Mouse (Mus musculus) myocyte (in vitro differentiated cells): ENCODE results near the gene Fat3. TPM values are rescaled to one million over a fixed set of nuclear protein-coding genes. Genes with fewer than 3 reads are reported as not detected.

ENCODE experiments used
- H3K27me3 ChIP-seq: one replicate; pipeline ENCODE4 v1.6.1; 2011; ENCODE audit not compliant: control insufficient read depth, insufficient read depth, insufficient read length
- H3K36me3 ChIP-seq: one replicate; pipeline ENCODE4 v1.6.1; 2011; ENCODE audit not compliant: control insufficient read depth, insufficient read depth
- H3K4me2 ChIP-seq: one replicate; pipeline ENCODE4 v1.6.1; 2011; ENCODE audit warnings: low read depth, control low read depth
- H3K4me3 ChIP-seq: one replicate; pipeline ENCODE4 v1.5.1; 2011; ENCODE audit warnings: mild to moderate bottlenecking, control low read depth, moderate library complexity
- H3K79me2 ChIP-seq: one replicate; pipeline ENCODE4 v1.6.1; 2011; ENCODE audit not compliant: control insufficient read depth, insufficient read depth
- H3ac ChIP-seq: one replicate; pipeline ENCODE4 v1.6.1; 2011; ENCODE audit not compliant: control insufficient read depth, insufficient read length
- CEBPB ChIP-seq: IDR thresholded peaks from 2 replicates; pipeline ENCODE4 v1.6.1; 2011; ENCODE audit warnings: mild to moderate bottlenecking, moderate library complexity; ENCODE audit not compliant: poor library complexity, insufficient read depth, severe bottlenecking
- E2F4 ChIP-seq: IDR thresholded peaks from one replicate; pipeline ENCODE4 v1.6.1; 2011; ENCODE audit warnings: mild to moderate bottlenecking, control low read depth, moderate library complexity; ENCODE audit not compliant: insufficient read depth
- MAX ChIP-seq: IDR thresholded peaks from one replicate; pipeline ENCODE4 v1.6.1; 2011; ENCODE audit warnings: low read depth, mild to moderate bottlenecking, control low read depth
- MYOD1 ChIP-seq, 3 experiments: IDR thresholded peaks; one replicate each; pipeline ENCODE4 v1.6.1; 2011; ENCODE audit warnings: control low read depth in 2 of 3, low read depth in 2 of 3, mild to moderate bottlenecking in 2 of 3, moderate library complexity in 1 of 3; ENCODE audit not compliant: insufficient read length in 2 of 3, control insufficient read depth in 1 of 3
- MYOG ChIP-seq, 3 experiments: IDR thresholded peaks; one replicate each; pipeline ENCODE4 v1.6.1; 2011; ENCODE audit warnings: control low read depth in 2 of 3, low read depth in 2 of 3, mild to moderate bottlenecking in 2 of 3; ENCODE audit not compliant: insufficient read length in 2 of 3, control insufficient read depth in 1 of 3, insufficient read depth in 1 of 3
- POLR2A ChIP-seq: IDR thresholded peaks from one replicate; pipeline ENCODE4 v1.6.1; 2011; ENCODE audit warnings: low read depth, mild to moderate bottlenecking, control low read depth, moderate library complexity; ENCODE audit not compliant: insufficient read length
- POLR2AphosphoS2 ChIP-seq: IDR thresholded peaks from one replicate; pipeline ENCODE4 v1.6.1; 2011; ENCODE audit warnings: low read depth, control low read depth; ENCODE audit not compliant: insufficient read length
- REST ChIP-seq: IDR thresholded peaks from one replicate; pipeline ENCODE4 v1.6.1; 2011; ENCODE audit warnings: mild to moderate bottlenecking, control low read depth, moderate library complexity; ENCODE audit not compliant: insufficient read depth, insufficient read length
- SRF ChIP-seq: IDR thresholded peaks from one replicate; pipeline ENCODE4 v1.6.1; 2011; ENCODE audit warnings: low read depth; ENCODE audit not compliant: control insufficient read depth, insufficient read length
- TCF12 ChIP-seq: IDR thresholded peaks from one replicate; pipeline ENCODE4 v1.6.1; 2011; ENCODE audit warnings: mild to moderate bottlenecking, control low read depth; ENCODE audit not compliant: poor library complexity, insufficient read depth, severe bottlenecking
- TCF3 ChIP-seq: IDR thresholded peaks from one replicate; pipeline ENCODE4 v1.6.1; 2011; ENCODE audit warnings: low read depth, control low read depth; ENCODE audit not compliant: insufficient read length
- USF1 ChIP-seq: IDR thresholded peaks from one replicate; pipeline ENCODE4 v1.6.1; 2011; ENCODE audit warnings: low read depth, mild to moderate bottlenecking, control low read depth, moderate library complexity
- polyA plus RNA-seq: library from polyadenylated mRNA; unstranded; fragments of >200 nt; fragmentation: generic; extraction: Trizol; gene quantifications from one replicate; pipeline ENCODE4 v1.2.1, GENCODE M21; 2012; ENCODE audit warnings: missing spikeins

The Fat3 gene
- polyA plus RNA-seq, 1 experiment, result not detected

- TF ChIP-seq TCF12 (no peak), MAX (no peak), POLR2AphosphoS2 (no peak), SRF (no peak), USF1 (no peak), POLR2A (no peak), MYOG (IDR thresholded peaks at IDR 0.05; ENCODE audit: control insufficient read depth in 1 of 3, insufficient read depth in 1 of 3, insufficient read length in 2 of 3, low read depth in 2 of 3) (no peak), REST (no peak), E2F4 (no peak), CEBPB (no peak), MYOD1 (IDR thresholded peaks at IDR 0.05; ENCODE audit: control insufficient read depth in 1 of 3, insufficient read length in 2 of 3, low read depth in 2 of 3) (no peak), TCF3 (no peak)
- no peak overlapping the region for H3K4me3 ChIP-seq
Observed at GRCm38 (mm10) chr9:16014115-16014514, 487.0 kb downstream of the Fat3 start.

GRCm38 (mm10) chr9:16011382-16011781 is 489.7 kb downstream of the Fat3 start:
- no peaks in the 10 kb centered on the region for H3K27me3 ChIP-seq
- TF ChIP-seq MYOG (IDR thresholded peaks at IDR 0.05; ENCODE audit: control insufficient read depth in 1 of 3, insufficient read depth in 1 of 3, insufficient read length in 2 of 3, low read depth in 2 of 3) (no peak), SRF (no peak), TCF3 (no peak), POLR2A (no peak), E2F4 (no peak), MYOD1 (IDR thresholded peaks at IDR 0.05; ENCODE audit: control insufficient read depth in 1 of 3, insufficient read length in 2 of 3, low read depth in 2 of 3) (no peak), USF1 (no peak), POLR2AphosphoS2 (no peak), REST (no peak), CEBPB (no peak), TCF12 (no peak), MAX (no peak)
- no peak overlapping the region for H3ac ChIP-seq
- H3K79me2 ChIP-seq, result no peaks in the 10 kb centered on the region
- H3K36me3 ChIP-seq, result no peaks in the 10 kb centered on the region
- no peak overlapping the region for H3K4me2 ChIP-seq
- H3K4me3 ChIP-seq, result no peak overlapping the region

More at GRCm38 (mm10) chr9:16014115-16014514, 487.0 kb downstream of the Fat3 start:
- no peaks in the 10 kb centered on the region for H3K36me3 ChIP-seq
- H3K79me2 ChIP-seq, result no peaks in the 10 kb centered on the region
- H3ac ChIP-seq, result no peak overlapping the region
- no peak overlapping the region for H3K4me2 ChIP-seq
- no peaks in the 10 kb centered on the region for H3K27me3 ChIP-seq

- Histone ChIP-seq H3ac (no peak overlapping the region), H3K4me3 (no peak overlapping the region), H3K79me2 (no peaks in the 10 kb centered on the region), H3K4me2 (no peak overlapping the region), H3K27me3 (no peaks in the 10 kb centered on the region), H3K36me3 (no peaks in the 10 kb centered on the region)
- TF ChIP-seq TCF12 (no peak), MYOD1 (IDR thresholded peaks at IDR 0.05; ENCODE audit: control insufficient read depth in 1 of 3, insufficient read length in 2 of 3, low read depth in 2 of 3) (no peak), POLR2A (no peak), CEBPB (no peak), E2F4 (no peak), SRF (no peak), REST (no peak), POLR2AphosphoS2 (no peak), MAX (no peak), MYOG (IDR thresholded peaks at IDR 0.05; ENCODE audit: control insufficient read depth in 1 of 3, insufficient read depth in 1 of 3, insufficient read length in 2 of 3, low read depth in 2 of 3) (no peak), TCF3 (no peak)
Observed at GRCm38 (mm10) chr9:16007516-16007915, 493.6 kb downstream of the Fat3 start.

GRCm38 (mm10) chr9:16002991-16003390 is 498.1 kb downstream of the Fat3 start:
- no peak overlapping the region for H3ac ChIP-seq
- no peak overlapping the region for H3K4me2 ChIP-seq
- TF ChIP-seq POLR2A, result no peak
- no peak for TF ChIP-seq MYOD1 (IDR thresholded peaks at IDR 0.05; ENCODE audit: control insufficient read depth in 1 of 3, insufficient read length in 2 of 3, low read depth in 2 of 3)
- TF ChIP-seq SRF, result no peak
- no peak for TF ChIP-seq E2F4
- no peak for TF ChIP-seq MYOG (IDR thresholded peaks at IDR 0.05; ENCODE audit: control insufficient read depth in 1 of 3, insufficient read depth in 1 of 3, insufficient read length in 2 of 3, low read depth in 2 of 3)
- no peak for TF ChIP-seq POLR2AphosphoS2
- TF ChIP-seq TCF3, result no peak
- no peak overlapping the region for H3K4me3 ChIP-seq
- no peaks in the 10 kb centered on the region for H3K79me2 ChIP-seq
- H3K27me3 ChIP-seq, result no peaks in the 10 kb centered on the region
- H3K36me3 ChIP-seq, result no peaks in the 10 kb centered on the region

- H3K36me3 ChIP-seq, result no peaks in the 10 kb centered on the region
- H3K4me3 ChIP-seq, result no peak overlapping the region
- H3K79me2 ChIP-seq, result no peaks in the 10 kb centered on the region
- no peak overlapping the region for H3K4me2 ChIP-seq
- H3K27me3 ChIP-seq, result no peaks in the 10 kb centered on the region
- no peak overlapping the region for H3ac ChIP-seq
- no peak for TF ChIP-seq TCF3
Observed at GRCm38 (mm10) chr9:15994762-15995161, 506.3 kb downstream of the Fat3 start.
